Mouse (Mus musculus) liver, adult 2 months (tissue): ENCODE results near the gene Eif3d.

Source experiments
- CTCF ChIP-seq: fragments of 200-500 bp; IDR thresholded peaks from 2 replicates; pipeline ENCODE4 v1.5.1; 2011; ENCODE audit warnings: low read depth, low read length, control low read depth
- POLR2A ChIP-seq: fragments of 200-500 bp; IDR thresholded peaks from 2 replicates; pipeline ENCODE4 v1.6.1; 2011; ENCODE audit warnings: low read length, control low read depth; ENCODE audit not compliant: insufficient read depth; ENCODE audit errors: extremely low read depth

GRCm38 (mm10) chr15:77930986-77931688, 39.5 kb downstream of the Eif3d start:
- TF ChIP-seq CTCF (no peak), POLR2A (no peak)
